Mouse (Mus musculus): ENCODE measurements around the gene Hmgn1. TPM values are rescaled to one million over a fixed set of nuclear protein-coding genes. Genes with fewer than 3 reads are reported as not detected.
A peak's percentile ranks its signal among the peaks of the same experiment; 100 is the strongest.

The Hmgn1 gene
- polyA plus RNA-seq, 1 experiment, result 16.3 TPM

- Histone ChIP-seq H3K4me1 (ENCODE audit: control insufficient read depth, insufficient read depth, low read length) (peaks cover 9% of the 10 kb centered on the region), H3K4me3 (ENCODE audit: control insufficient read depth, low read depth, low read length) (peak overlapping the region; percentile 89), H3K27ac (ENCODE audit: control insufficient read depth, insufficient read depth, low read depth, low read length) (peak overlapping the region; percentile 71; the same call in 1 of the 2 replicates), H3K36me3 (ENCODE audit: control insufficient read depth, insufficient read depth, low read length) (no peaks in the 10 kb centered on the region; the same call in 1 of the 2 replicates), H3K27me3 (ENCODE audit: control insufficient read depth, insufficient read depth, low read length) (no peaks in the 10 kb centered on the region)
- TF ChIP-seq CTCF (IDR thresholded peaks at IDR 0.05; ENCODE audit: control insufficient read depth, insufficient read depth, insufficient replicate concordance, low read depth, low read length) (no peak), POLR2A (IDR thresholded peaks at IDR 0.05; ENCODE audit: control insufficient read depth, low read depth, low read length) (no peak)
Observed at GRCm38 (mm10) chr16:96159794-96160346, 32.3 kb upstream of the Hmgn1 start.

- no peak for TF ChIP-seq POLR2A (IDR thresholded peaks at IDR 0.05; ENCODE audit: control insufficient read depth, low read depth, low read length)
- peak; percentile 48; the same call in 1 of the 2 replicates for TF ChIP-seq CTCF (IDR thresholded peaks at IDR 0.05; ENCODE audit: control insufficient read depth, insufficient read depth, insufficient replicate concordance, low read depth, low read length)
- H3K27me3 ChIP-seq (ENCODE audit: control insufficient read depth, insufficient read depth, low read length), result no peaks in the 10 kb centered on the region
- no peaks in the 10 kb centered on the region; the same call in 1 of the 2 replicates for H3K36me3 ChIP-seq (ENCODE audit: control insufficient read depth, insufficient read depth, low read length)
- peak overlapping the region; percentile 71 for H3K27ac ChIP-seq (ENCODE audit: control insufficient read depth, insufficient read depth, low read depth, low read length)
- H3K4me3 ChIP-seq (ENCODE audit: control insufficient read depth, low read depth, low read length), result peak overlapping the region; percentile 89
- H3K4me1 ChIP-seq (ENCODE audit: control insufficient read depth, insufficient read depth, low read length), result peaks cover 9% of the 10 kb centered on the region
Observed at GRCm38 (mm10) chr16:96159091-96159731, 31.7 kb upstream of the Hmgn1 start.

- Histone ChIP-seq H3K4me1 (ENCODE audit: control insufficient read depth, insufficient read depth, low read length) (peaks cover 9% of the 10 kb centered on the region), H3K4me3 (ENCODE audit: control insufficient read depth, low read depth, low read length) (peak overlapping the region; percentile 89), H3K36me3 (ENCODE audit: control insufficient read depth, insufficient read depth, low read length) (no peaks in the 10 kb centered on the region; the same call in 1 of the 2 replicates), H3K27me3 (ENCODE audit: control insufficient read depth, insufficient read depth, low read length) (no peaks in the 10 kb centered on the region), H3K27ac (ENCODE audit: control insufficient read depth, insufficient read depth, low read depth, low read length) (peak overlapping the region; percentile 7; the same call in 1 of the 2 replicates)
- TF ChIP-seq POLR2A (IDR thresholded peaks at IDR 0.05; ENCODE audit: control insufficient read depth, low read depth, low read length), result no peak
- no peak for TF ChIP-seq CTCF (IDR thresholded peaks at IDR 0.05; ENCODE audit: control insufficient read depth, insufficient read depth, insufficient replicate concordance, low read depth, low read length)
Observed at GRCm38 (mm10) chr16:96158511-96159080, 31.1 kb upstream of the Hmgn1 start.

GRCm38 (mm10) chr16:96157171-96157570, 29.6 kb upstream of the Hmgn1 start:
- H3K27me3 ChIP-seq (ENCODE audit: control insufficient read depth, insufficient read depth, low read length), result no peaks in the 10 kb centered on the region
- no peaks in the 10 kb centered on the region; the same call in 1 of the 2 replicates for H3K36me3 ChIP-seq (ENCODE audit: control insufficient read depth, insufficient read depth, low read length)
- no peak overlapping the region for H3K4me3 ChIP-seq (ENCODE audit: control insufficient read depth, low read depth, low read length)
- H3K27ac ChIP-seq (ENCODE audit: control insufficient read depth, insufficient read depth, low read depth, low read length), result no peak overlapping the region
- TF ChIP-seq CTCF (IDR thresholded peaks at IDR 0.05; ENCODE audit: control insufficient read depth, insufficient read depth, insufficient replicate concordance, low read depth, low read length) (no peak), POLR2A (IDR thresholded peaks at IDR 0.05; ENCODE audit: control insufficient read depth, low read depth, low read length) (no peak)
- H3K4me1 ChIP-seq (ENCODE audit: control insufficient read depth, insufficient read depth, low read length), result peaks cover 9% of the 10 kb centered on the region

- Histone ChIP-seq H3K36me3 (ENCODE audit: control insufficient read depth, insufficient read depth, low read length) (no peaks in the 10 kb centered on the region; the same call in 1 of the 2 replicates), H3K27ac (ENCODE audit: control insufficient read depth, insufficient read depth, low read depth, low read length) (no peak overlapping the region)
- no peak for TF ChIP-seq POLR2A (IDR thresholded peaks at IDR 0.05; ENCODE audit: control insufficient read depth, low read depth, low read length)
- TF ChIP-seq CTCF (IDR thresholded peaks at IDR 0.05; ENCODE audit: control insufficient read depth, insufficient read depth, insufficient replicate concordance, low read depth, low read length), result no peak
Observed at GRCm38 (mm10) chr16:96156019-96156418, 28.5 kb upstream of the Hmgn1 start.

GRCm38 (mm10) chr16:96154476-96154875, 26.9 kb upstream of the Hmgn1 start:
- H3K27ac ChIP-seq (ENCODE audit: control insufficient read depth, insufficient read depth, low read depth, low read length), result no peak overlapping the region

More at GRCm38 (mm10) chr16:96156019-96156418, 28.5 kb upstream of the Hmgn1 start:
- Histone ChIP-seq H3K4me3 (ENCODE audit: control insufficient read depth, low read depth, low read length) (no peak overlapping the region), H3K4me1 (ENCODE audit: control insufficient read depth, insufficient read depth, low read length) (peaks cover 9% of the 10 kb centered on the region), H3K27me3 (ENCODE audit: control insufficient read depth, insufficient read depth, low read length) (no peaks in the 10 kb centered on the region)

GRCm38 (mm10) chr16:96151551-96151950, 24.0 kb upstream of the Hmgn1 start:
- Histone ChIP-seq H3K27me3 (ENCODE audit: control insufficient read depth, insufficient read depth, low read length) (no peaks in the 10 kb centered on the region), H3K36me3 (ENCODE audit: control insufficient read depth, insufficient read depth, low read length) (no peaks in the 10 kb centered on the region; the same call in none of the 2 replicates), H3K4me3 (ENCODE audit: control insufficient read depth, low read depth, low read length) (no peak overlapping the region), H3K27ac (ENCODE audit: control insufficient read depth, insufficient read depth, low read depth, low read length) (no peak overlapping the region), H3K4me1 (ENCODE audit: control insufficient read depth, insufficient read depth, low read length) (no peaks in the 10 kb centered on the region)
- TF ChIP-seq POLR2A (IDR thresholded peaks at IDR 0.05; ENCODE audit: control insufficient read depth, low read depth, low read length), result no peak
- TF ChIP-seq CTCF (IDR thresholded peaks at IDR 0.05; ENCODE audit: control insufficient read depth, insufficient read depth, insufficient replicate concordance, low read depth, low read length), result peak; percentile 75; the same call in 1 of the 2 replicates

More at GRCm38 (mm10) chr16:96154476-96154875, 26.9 kb upstream of the Hmgn1 start:
- TF ChIP-seq CTCF (IDR thresholded peaks at IDR 0.05; ENCODE audit: control insufficient read depth, insufficient read depth, insufficient replicate concordance, low read depth, low read length), result no peak
- TF ChIP-seq POLR2A (IDR thresholded peaks at IDR 0.05; ENCODE audit: control insufficient read depth, low read depth, low read length), result no peak
- peaks cover 6% of the 10 kb centered on the region for H3K4me1 ChIP-seq (ENCODE audit: control insufficient read depth, insufficient read depth, low read length)
- H3K27me3 ChIP-seq (ENCODE audit: control insufficient read depth, insufficient read depth, low read length), result no peaks in the 10 kb centered on the region
- no peak overlapping the region for H3K4me3 ChIP-seq (ENCODE audit: control insufficient read depth, low read depth, low read length)
- no peaks in the 10 kb centered on the region; the same call in 1 of the 2 replicates for H3K36me3 ChIP-seq (ENCODE audit: control insufficient read depth, insufficient read depth, low read length)
